Mouse (Mus musculus): ENCODE data around the gene Vamp4. TPM values are rescaled to one million over a fixed set of nuclear protein-coding genes. Genes with fewer than 3 reads are reported as not detected.
"Not testable (repeated sequence)": the region's sequence is repeated elsewhere in the genome, so short reads cannot be mapped to it uniquely, and the experiment has no call there.

Vamp4 gene
- polyA plus RNA-seq, 1 experiment from 2014 or later = 50.7 TPM

- H3K9me3 ChIP-seq (replicated peaks) = no peaks in the 10 kb centered on the region
- H3K27me3 ChIP-seq (ENCODE audit: low read depth, poor library complexity, severe bottlenecking) = no peaks in the 10 kb centered on the region
- H3K4me3 ChIP-seq = no peak overlapping the region
- DNase-seq (ENCODE audit: low spot score) = no peak
- H3K36me3 ChIP-seq = peaks cover 35% of the 10 kb centered on the region
- WGBS = 86% methylated on average over 4 of the region's 4 CpGs
- no peak overlapping the region for H3K27ac ChIP-seq
- no peaks in the 10 kb centered on the region for H3K4me1 ChIP-seq
Measured at GRCm38 (mm10) chr1:162601288-162601687, 31.0 kb downstream of the Vamp4 start.

- peaks cover 4% of the 10 kb centered on the region for H3K36me3 ChIP-seq
- no peak for DNase-seq (ENCODE audit: low spot score)
- WGBS = 23% methylated on average over 1 of the region's 1 CpGs
- no peak overlapping the region for H3K4me3 ChIP-seq
- H3K4me1 ChIP-seq = peaks cover 6% of the 10 kb centered on the region
- no peaks in the 10 kb centered on the region for H3K9me3 ChIP-seq (replicated peaks)
- no peaks in the 10 kb centered on the region for H3K27me3 ChIP-seq (ENCODE audit: low read depth, poor library complexity, severe bottlenecking)
- no peak overlapping the region for H3K27ac ChIP-seq
Measured at GRCm38 (mm10) chr1:162608127-162608526, 37.8 kb downstream of the Vamp4 start.

DNA sequence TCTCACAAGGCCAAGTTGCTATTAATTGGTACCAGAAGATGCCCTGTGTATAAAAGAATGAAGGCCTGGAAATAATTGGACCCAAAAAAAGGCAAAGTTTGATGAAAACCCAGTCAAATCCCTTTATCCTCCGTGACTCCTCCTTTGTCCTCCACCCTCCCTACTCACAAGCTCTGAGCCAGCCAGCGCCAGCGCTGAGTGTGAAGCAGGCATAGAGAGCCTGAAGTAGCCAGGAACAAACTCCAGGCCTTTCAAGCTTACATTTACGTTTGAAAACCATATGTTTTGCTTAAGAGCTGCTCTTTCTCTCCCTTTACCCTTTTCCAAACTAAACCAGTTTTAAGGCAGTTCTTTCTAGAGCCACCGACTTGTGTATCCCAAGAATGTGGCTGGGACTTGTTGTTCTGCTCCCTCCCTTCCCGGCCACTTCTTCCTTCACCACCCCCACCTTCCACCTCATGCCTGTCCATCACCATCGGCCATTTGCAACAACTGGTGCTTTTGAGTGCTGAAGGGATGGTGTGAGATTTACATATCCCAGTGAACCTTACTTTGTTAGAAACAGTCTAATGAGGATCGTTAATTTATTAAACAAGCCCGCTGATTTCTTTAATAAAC lies 39.4 kb downstream of the Vamp4 start:
- no peak overlapping the region for H3K27ac ChIP-seq

DNA sequence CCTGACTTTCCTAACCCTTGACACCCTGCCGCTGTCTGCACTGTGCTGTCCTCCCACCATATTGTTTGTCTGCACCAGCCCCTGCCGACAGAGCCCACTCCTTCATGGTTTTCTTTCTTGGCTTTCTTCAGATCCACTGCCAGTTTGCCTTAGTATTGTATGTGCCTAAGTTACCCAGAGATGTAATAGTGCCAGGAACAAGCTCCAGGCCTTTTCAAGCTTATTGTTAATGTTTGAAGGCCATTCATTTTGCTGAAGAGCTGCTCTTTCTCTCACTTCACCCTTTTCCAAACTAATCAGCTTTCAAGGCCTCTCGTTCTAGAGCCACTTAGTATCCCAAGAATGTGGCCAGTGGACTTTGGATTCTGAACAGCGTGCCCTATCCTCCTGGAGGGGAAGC lies 40.9 kb downstream of the Vamp4 start:
- WGBS = 87% methylated on average over 4 of the region's 4 CpGs
- Histone ChIP-seq H3K4me1 (peaks cover 6% of the 10 kb centered on the region), H3K9me3 (replicated peaks) (no peaks in the 10 kb centered on the region), H3K36me3 (no peaks in the 10 kb centered on the region), H3K27me3 (ENCODE audit: low read depth, poor library complexity, severe bottlenecking) (no peaks in the 10 kb centered on the region), H3K27ac (no peak overlapping the region), H3K4me3 (no peak overlapping the region)
- DNase-seq (ENCODE audit: low spot score) = no peak

More for the DNA sequence above, 39.4 kb downstream of the Vamp4 start:
- DNase-seq (ENCODE audit: low spot score) = no peak
- no peaks in the 10 kb centered on the region for H3K9me3 ChIP-seq (replicated peaks)
- H3K36me3 ChIP-seq = no peaks in the 10 kb centered on the region
- no peak overlapping the region for H3K4me3 ChIP-seq
- H3K27me3 ChIP-seq (ENCODE audit: low read depth, poor library complexity, severe bottlenecking) = no peaks in the 10 kb centered on the region
- 40% methylated on average over 9 of the region's 9 CpGs for WGBS
- H3K4me1 ChIP-seq = peaks cover 6% of the 10 kb centered on the region

GRCm38 (mm10) chr1:162615511-162615910 lies 45.2 kb downstream of the Vamp4 start:
- H3K36me3 ChIP-seq = no peaks in the 10 kb centered on the region
- no peaks in the 10 kb centered on the region for H3K9me3 ChIP-seq (replicated peaks)
- H3K4me3 ChIP-seq = no peak overlapping the region
- no peaks in the 10 kb centered on the region for H3K4me1 ChIP-seq
- H3K27ac ChIP-seq = no peak overlapping the region
- WGBS = 71% methylated on average over 1 of the region's 1 CpGs
- no peaks in the 10 kb centered on the region for H3K27me3 ChIP-seq (ENCODE audit: low read depth, poor library complexity, severe bottlenecking)
- DNase-seq (ENCODE audit: low spot score) = no peak

- no peak for DNase-seq (ENCODE audit: low spot score)
- Histone ChIP-seq H3K4me1 (peaks cover 5% of the 10 kb centered on the region), H3K9me3 (replicated peaks) (no peaks in the 10 kb centered on the region), H3K27me3 (ENCODE audit: low read depth, poor library complexity, severe bottlenecking) (no peaks in the 10 kb centered on the region), H3K4me3 (no peak overlapping the region), H3K36me3 (no peaks in the 10 kb centered on the region), H3K27ac (no peak overlapping the region)
- WGBS = 67% methylated on average over 4 of the region's 4 CpGs
Measured at GRCm38 (mm10) chr1:162620487-162620886, 50.2 kb downstream of the Vamp4 start.

DNA sequence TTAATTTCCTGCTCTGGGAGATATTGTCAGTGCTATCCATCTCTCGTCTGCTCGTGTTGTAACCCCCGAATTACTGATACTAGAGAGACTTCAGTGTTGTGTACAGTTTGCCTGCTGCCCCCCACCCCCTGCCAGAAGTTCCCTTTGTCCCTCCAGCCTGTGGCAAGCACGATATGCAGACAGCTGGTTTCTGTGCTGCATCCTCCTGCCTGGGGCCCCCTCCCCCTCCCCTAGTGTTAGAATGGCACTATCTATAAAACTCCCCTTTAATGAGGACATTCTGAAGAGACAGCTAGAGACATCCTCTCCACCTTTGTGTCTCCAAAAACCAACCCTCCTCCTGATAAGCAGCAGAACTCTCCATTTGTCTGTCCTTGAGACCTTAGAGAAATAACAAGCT lies 53.6 kb downstream of the Vamp4 start:
- Histone ChIP-seq H3K4me1 (peaks cover 5% of the 10 kb centered on the region), H3K27me3 (ENCODE audit: low read depth, poor library complexity, severe bottlenecking) (no peaks in the 10 kb centered on the region), H3K36me3 (no peaks in the 10 kb centered on the region), H3K4me3 (no peak overlapping the region), H3K9me3 (replicated peaks) (no peaks in the 10 kb centered on the region), H3K27ac (no peak overlapping the region)
- 34% methylated on average over 4 of the region's 4 CpGs for WGBS
- no peak for DNase-seq (ENCODE audit: low spot score)

- Histone ChIP-seq H3K4me1 (peaks cover 5% of the 10 kb centered on the region), H3K27me3 (ENCODE audit: low read depth, poor library complexity, severe bottlenecking) (no peaks in the 10 kb centered on the region), H3K4me3 (no peak overlapping the region), H3K36me3 (no peaks in the 10 kb centered on the region), H3K9me3 (replicated peaks) (no peaks in the 10 kb centered on the region), H3K27ac (no peak overlapping the region)
- DNase-seq (ENCODE audit: low spot score) = no peak
- WGBS = 72% methylated on average over 7 of the region's 7 CpGs
Measured at GRCm38 (mm10) chr1:162625229-162625628, 54.9 kb downstream of the Vamp4 start.

DNA sequence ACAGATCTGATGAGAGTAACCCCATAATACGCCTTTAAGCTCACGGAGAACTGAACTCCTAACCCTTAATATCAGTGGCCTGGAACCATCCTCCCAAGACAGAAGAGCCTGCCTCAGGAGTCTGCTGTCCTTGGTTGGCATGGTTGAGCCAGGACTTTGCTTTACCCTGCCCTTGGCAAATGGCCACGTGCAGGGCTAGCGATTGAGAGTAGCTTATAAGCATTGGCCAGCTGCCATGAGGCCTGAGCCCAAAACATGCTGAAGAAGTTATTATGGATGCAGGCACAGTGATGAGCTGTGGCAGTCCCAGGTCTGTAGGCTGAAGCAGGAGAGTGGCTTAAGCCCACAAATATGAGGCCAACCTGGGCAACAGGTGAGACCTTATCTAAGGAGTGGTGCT lies 57.5 kb downstream of the Vamp4 start:
- not testable (repeated sequence) for H3K4me3 ChIP-seq; H3K27me3 ChIP-seq (ENCODE audit: low read depth, poor library complexity, severe bottlenecking); H3K36me3 ChIP-seq; H3K9me3 ChIP-seq (replicated peaks); H3K4me1 ChIP-seq; DNase-seq (ENCODE audit: low spot score); H3K27ac ChIP-seq
- 91% methylated on average over 4 of the region's 4 CpGs for WGBS

- H3K9me3 ChIP-seq (replicated peaks); H3K4me1 ChIP-seq; H3K36me3 ChIP-seq; H3K27ac ChIP-seq; H3K27me3 ChIP-seq (ENCODE audit: low read depth, poor library complexity, severe bottlenecking); H3K4me3 ChIP-seq; DNase-seq (ENCODE audit: low spot score): not testable (repeated sequence)
- 95% methylated on average over 15 of the region's 15 CpGs for WGBS
Measured at GRCm38 (mm10) chr1:162628326-162628725, 58.0 kb downstream of the Vamp4 start.

DNA sequence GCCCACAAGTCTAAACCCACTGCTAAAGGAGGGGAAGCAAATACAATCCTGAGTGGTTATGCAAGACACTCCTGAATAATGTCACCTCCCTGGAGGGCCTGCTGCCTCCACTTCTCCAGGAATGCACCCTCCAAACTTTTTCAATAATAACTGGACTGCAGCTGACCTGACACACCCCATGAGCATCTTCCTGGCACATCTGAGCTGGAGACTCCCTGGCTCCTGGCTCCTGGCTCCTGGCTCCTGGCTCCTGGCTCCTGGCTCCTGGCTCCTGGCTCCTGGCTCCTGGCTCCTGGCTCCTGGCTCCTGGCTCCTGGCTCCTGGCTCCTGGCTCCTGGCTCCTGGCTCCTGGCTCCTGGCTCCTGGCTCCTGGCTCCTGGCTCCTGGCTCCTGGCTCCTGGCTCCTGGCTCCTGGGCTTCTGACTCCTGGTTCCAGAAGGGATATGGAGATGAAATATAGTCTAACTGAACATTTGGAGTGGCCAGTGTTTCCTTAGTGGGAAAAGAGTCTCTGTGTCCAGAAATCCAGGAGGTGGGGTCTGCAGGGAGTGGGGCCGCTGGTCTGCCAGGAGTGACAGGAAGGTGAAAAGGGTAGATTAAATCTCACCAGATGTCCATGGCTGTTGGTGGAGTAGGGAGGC lies 65.1 kb downstream of the Vamp4 start:
- not testable (repeated sequence) for H3K4me3 ChIP-seq; H3K36me3 ChIP-seq; DNase-seq (ENCODE audit: low spot score); H3K9me3 ChIP-seq (replicated peaks); H3K27me3 ChIP-seq (ENCODE audit: low read depth, poor library complexity, severe bottlenecking)
- peaks cover 12% of the 10 kb centered on the region for H3K4me1 ChIP-seq
- WGBS = 26% methylated on average over 1 of the region's 1 CpGs
- 0 out of 2 replicates have a peak overlapping the region, but pooled peaks have one; percentile 25 for H3K27ac ChIP-seq

GRCm38 (mm10) chr1:162636516-162636915 lies 66.2 kb downstream of the Vamp4 start:
- WGBS = 79% methylated on average over 3 of the region's 3 CpGs
- no peaks in the 10 kb centered on the region for H3K27me3 ChIP-seq (ENCODE audit: low read depth, poor library complexity, severe bottlenecking)
- peaks cover 12% of the 10 kb centered on the region for H3K4me1 ChIP-seq
- no peaks in the 10 kb centered on the region for H3K36me3 ChIP-seq
- H3K27ac ChIP-seq = peak overlapping the region; percentile 16; the same call in 1 of the 2 replicates
- H3K9me3 ChIP-seq (replicated peaks) = no peaks in the 10 kb centered on the region
- H3K4me3 ChIP-seq = no peak overlapping the region
- DNase-seq (ENCODE audit: low spot score) = no peak

GRCm38 (mm10) chr1:162638535-162638934 lies 68.2 kb downstream of the Vamp4 start:
- H3K27me3 ChIP-seq (ENCODE audit: low read depth, poor library complexity, severe bottlenecking) = no peaks in the 10 kb centered on the region
- no peak overlapping the region for H3K27ac ChIP-seq
- no peak for DNase-seq (ENCODE audit: low spot score)
- H3K4me1 ChIP-seq = peaks cover 12% of the 10 kb centered on the region
- no peaks in the 10 kb centered on the region for H3K36me3 ChIP-seq
- no peaks in the 10 kb centered on the region for H3K9me3 ChIP-seq (replicated peaks)
- 88% methylated on average over 4 of the region's 4 CpGs for WGBS
- H3K4me3 ChIP-seq = no peak overlapping the region
